Mouse (Mus musculus): Measurements from ENCODE around the gene Sun1.

Sun1 gene

DNA sequence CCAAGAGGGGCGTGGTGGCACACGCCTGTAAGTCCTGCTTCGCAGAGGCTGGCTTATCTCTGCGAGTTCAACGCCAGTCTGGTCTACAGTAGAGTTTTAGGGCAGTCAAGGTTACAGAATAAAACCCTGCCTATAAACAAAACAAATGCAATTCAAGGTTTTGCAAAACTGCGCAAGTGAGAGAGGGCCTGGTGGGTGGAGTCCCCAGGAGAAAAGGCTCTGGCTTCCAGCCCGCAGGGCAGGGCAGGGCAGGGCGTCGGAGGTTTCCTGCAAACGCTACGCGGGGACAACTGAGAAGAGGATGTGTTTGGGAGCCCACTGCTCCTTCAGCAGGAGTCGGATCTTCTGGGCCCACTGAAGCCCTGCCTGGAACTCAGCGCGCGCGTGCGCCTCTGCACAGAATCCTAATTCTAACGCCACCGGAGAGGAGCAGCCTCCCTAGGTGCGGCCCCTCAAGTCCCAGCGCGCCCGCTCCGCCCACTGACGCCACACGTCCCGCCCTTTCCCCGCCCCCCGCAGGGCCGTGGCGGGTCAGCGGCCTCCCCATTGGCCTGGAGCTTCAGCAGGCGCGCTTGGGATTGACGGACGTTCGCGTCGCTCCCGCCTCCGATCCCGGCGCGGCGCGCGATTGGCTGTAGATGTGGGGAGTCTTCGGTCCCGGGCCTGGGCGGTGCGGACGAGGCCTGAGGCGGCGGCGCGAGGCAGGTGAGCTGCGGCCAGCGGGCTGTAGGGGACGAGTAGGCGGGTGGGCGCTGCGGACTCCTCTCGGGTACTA, at the start of gene Sun1:
Gene Sun1 (plus strand): TSS at position 643 of the 775 bp plus-strand sequence.
- no peaks in the 10 kb centered on the region for H3K27me3 ChIP-seq (ENCODE audit: control insufficient read depth, insufficient read depth, low read length, poor library complexity, severe bottlenecking)
- DNase-seq (ENCODE audit: low read depth, low spot score) = peak; percentile 98
- H3K36me3 ChIP-seq (ENCODE audit: control insufficient read depth, insufficient read depth, low read length, poor library complexity, severe bottlenecking) = no peaks in the 10 kb centered on the region

DNA sequence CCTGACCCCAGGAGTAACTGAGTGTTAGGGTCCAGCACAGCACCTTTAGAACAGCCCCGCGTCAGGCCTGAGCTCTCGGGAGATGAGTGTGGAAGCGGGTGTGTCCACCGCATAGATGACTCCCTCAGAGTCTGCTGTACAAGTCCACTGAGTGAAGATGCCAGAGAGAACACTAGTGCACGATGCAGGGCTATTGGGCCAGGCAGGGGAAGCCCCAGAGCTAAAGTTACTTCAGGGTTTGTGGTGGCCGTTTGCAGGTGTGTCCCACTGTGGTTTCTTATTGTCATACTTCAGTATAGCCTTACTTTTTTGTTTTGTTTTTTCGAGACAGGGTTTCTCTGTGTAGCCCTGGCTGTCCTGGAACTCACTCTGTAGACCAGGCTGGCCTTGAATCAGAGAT, 39.5 kb upstream of the Sun1 start:
- peak; percentile 33 for DNase-seq (ENCODE audit: low read depth, low spot score)
- H3K27me3 ChIP-seq (ENCODE audit: control insufficient read depth, insufficient read depth, low read length, poor library complexity, severe bottlenecking) = no peaks in the 10 kb centered on the region
- no peaks in the 10 kb centered on the region; the same call in 1 of the 2 replicates for H3K36me3 ChIP-seq (ENCODE audit: control insufficient read depth, insufficient read depth, low read length, poor library complexity, severe bottlenecking)

DNA sequence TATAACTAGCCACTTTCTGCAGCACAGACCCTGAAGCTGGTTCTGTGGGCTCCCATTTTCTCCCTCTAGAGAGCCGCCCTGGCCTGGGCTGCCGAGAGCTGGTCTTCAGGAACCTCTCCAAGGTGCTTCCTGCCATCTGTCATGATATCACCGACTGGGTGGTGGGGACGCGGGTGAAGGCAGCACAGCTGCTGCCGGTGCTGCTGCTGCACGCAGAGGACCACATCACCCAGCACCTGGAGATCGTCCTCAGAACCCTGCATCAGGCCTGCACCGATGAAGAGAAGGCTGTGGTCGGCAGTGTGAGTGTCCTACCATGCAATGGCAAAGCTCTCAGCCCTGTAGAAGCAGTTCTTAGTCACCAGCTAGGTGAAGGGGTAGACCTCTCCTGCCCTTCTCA, 38.8 kb upstream of the Sun1 start:
- Histone ChIP-seq H3K36me3 (ENCODE audit: control insufficient read depth, insufficient read depth, low read length, poor library complexity, severe bottlenecking) (no peaks in the 10 kb centered on the region; the same call in 1 of the 2 replicates), H3K27me3 (ENCODE audit: control insufficient read depth, insufficient read depth, low read length, poor library complexity, severe bottlenecking) (no peaks in the 10 kb centered on the region)
- DNase-seq (ENCODE audit: low read depth, low spot score) = peak; percentile 19

DNA sequence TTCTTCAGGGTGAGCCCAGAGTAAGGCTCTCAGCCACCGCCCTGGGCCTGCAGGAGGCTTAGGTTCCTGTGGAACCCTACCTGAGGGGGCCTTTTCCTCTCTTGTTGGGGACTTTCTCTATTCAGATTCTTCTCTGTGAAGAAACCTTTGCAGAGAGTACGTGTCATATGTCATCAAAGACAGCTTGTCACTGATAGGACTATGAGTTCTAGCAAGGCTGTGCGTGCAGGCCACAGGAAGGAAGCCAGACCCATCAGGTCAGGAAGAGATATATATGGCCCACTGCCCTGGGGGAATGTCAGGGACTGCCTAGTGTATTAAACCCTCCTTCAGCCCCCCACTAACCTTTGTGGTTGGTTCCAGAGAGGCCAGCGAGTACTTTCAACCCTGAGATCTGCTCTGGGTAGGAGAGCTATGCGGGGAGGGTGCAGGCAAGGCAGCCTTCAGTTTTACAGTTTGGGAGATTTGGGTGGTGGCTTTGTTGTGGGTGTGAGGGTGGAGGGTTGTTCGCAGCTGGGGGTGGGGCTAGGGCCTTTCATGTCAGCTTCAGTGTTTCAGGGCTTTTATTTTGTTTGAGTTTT, 33.6 kb upstream of the Sun1 start:
- H3K36me3 ChIP-seq (ENCODE audit: control insufficient read depth, insufficient read depth, low read length, poor library complexity, severe bottlenecking) = no peaks in the 10 kb centered on the region
- DNase-seq (ENCODE audit: low read depth, low spot score) = peak; percentile 28
- no peaks in the 10 kb centered on the region for H3K27me3 ChIP-seq (ENCODE audit: control insufficient read depth, insufficient read depth, low read length, poor library complexity, severe bottlenecking)

DNA sequence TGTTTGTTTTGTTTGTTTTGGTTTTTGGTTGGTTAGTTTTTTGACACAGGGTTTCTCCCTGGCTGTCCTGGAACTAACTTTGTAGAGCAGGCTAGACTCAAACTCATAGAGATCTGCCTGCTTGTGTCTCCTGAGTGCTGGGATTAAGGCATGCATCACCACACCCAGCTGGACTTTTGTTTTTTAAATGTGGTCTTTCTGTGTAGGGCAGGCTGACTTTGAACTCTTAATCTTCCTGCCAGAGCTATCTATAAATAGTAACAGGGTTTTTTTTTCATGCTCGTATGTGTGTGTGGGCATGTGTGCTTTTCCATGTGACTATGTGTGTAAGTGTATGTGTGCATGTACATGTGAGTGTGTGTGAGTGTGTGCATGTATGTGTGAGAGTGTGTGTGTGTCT, 32.9 kb upstream of the Sun1 start:
- DNase-seq (ENCODE audit: low read depth, low spot score) = no peak
- no peaks in the 10 kb centered on the region for H3K27me3 ChIP-seq (ENCODE audit: control insufficient read depth, insufficient read depth, low read length, poor library complexity, severe bottlenecking)
- H3K36me3 ChIP-seq (ENCODE audit: control insufficient read depth, insufficient read depth, low read length, poor library complexity, severe bottlenecking) = no peaks in the 10 kb centered on the region

DNA sequence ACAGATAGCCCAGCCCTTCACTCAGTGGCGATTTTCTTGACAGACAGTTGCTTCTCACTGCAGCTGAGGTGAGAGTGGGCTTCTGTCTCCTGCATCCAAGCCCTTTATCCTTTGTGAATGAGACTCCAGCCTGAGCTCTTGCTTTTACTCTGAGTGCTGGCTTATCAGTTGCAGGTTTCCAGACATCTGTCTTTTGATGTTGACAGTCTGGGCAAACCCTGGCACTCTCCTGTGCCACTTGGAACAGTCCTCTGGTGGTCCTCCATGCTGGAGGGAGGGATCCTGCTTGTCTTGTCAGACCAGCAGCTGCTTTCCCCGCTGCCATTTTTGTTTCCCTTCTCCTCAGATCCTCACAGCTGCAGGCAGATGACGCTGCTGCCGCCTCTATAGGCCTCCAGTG, 28.5 kb upstream of the Sun1 start:
- Histone ChIP-seq H3K36me3 (ENCODE audit: control insufficient read depth, insufficient read depth, low read length, poor library complexity, severe bottlenecking) (no peaks in the 10 kb centered on the region; the same call in 1 of the 2 replicates), H3K27me3 (ENCODE audit: control insufficient read depth, insufficient read depth, low read length, poor library complexity, severe bottlenecking) (no peaks in the 10 kb centered on the region)
- DNase-seq (ENCODE audit: low read depth, low spot score) = no peak

DNA sequence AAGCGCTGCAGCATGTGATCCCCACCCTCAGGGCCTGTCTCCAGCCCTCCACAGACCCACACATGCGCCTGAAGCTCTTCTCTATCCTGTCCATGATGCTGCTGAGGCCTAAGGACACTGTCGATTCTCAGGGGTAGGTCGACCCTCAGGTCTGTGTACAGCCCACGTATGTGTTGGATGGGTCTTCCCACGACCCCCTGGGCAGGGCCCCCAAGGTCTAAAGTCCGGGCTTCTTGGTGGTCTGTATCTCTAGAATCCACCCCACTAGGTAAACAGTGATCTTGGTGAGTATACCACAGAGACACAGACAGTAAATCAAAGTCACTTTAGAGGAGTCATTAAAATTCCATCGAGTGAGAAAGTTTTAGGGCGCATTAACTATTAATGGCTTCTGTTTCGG, 26.3 kb upstream of the Sun1 start:
- Histone ChIP-seq H3K36me3 (ENCODE audit: control insufficient read depth, insufficient read depth, low read length, poor library complexity, severe bottlenecking) (no peaks in the 10 kb centered on the region; the same call in none of the 2 replicates), H3K27me3 (ENCODE audit: control insufficient read depth, insufficient read depth, low read length, poor library complexity, severe bottlenecking) (no peaks in the 10 kb centered on the region)
- DNase-seq (ENCODE audit: low read depth, low spot score) = no peak

DNA sequence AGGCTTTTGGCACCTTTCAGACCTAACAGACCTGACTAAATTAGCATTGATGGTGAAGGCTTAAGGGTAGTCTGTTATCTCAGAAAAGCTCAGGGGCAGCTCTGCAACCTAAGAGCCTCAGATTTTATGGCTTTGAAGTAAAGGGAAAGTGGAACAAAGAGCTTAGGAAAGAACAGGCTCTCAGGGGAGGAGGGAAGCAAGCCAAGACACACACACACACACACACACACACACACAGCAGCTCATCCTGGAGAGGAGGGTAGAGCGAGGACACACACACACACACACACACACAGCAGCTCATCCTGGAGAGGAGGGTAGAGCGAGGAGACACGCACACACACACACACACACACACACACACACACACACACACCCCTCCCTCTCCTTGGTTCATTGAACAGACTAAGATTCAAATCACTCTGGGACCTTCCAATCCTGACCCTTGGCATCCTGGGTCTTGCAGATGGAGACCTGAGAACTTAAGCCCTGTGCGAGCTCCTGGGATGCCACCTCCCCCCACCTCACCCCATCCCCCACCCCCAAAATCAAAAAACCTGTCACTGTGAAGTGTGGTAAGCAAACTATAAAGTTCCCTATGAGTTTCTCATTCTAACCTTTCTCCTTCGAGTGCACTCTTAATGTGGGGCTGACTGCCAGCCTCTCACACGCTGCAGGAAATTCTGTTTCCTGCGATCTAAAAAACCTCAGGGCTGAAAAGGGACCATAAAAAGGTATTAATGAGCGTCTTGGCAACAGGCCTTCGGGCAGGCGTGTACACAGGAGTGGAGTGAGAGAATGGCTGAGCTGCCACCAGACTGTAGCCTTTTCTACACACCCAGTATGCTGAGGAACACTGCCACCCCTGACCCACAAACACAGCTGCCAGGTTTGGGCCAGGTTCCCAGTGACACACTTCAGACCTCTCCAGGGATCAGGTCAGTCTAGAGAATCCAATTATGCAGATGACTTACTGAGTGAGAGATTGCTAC, 25.6 kb upstream of the Sun1 start:
- no peaks in the 10 kb centered on the region; the same call in none of the 2 replicates for H3K36me3 ChIP-seq (ENCODE audit: control insufficient read depth, insufficient read depth, low read length, poor library complexity, severe bottlenecking)
- H3K27me3 ChIP-seq (ENCODE audit: control insufficient read depth, insufficient read depth, low read length, poor library complexity, severe bottlenecking) = no peaks in the 10 kb centered on the region
- DNase-seq (ENCODE audit: low read depth, low spot score) = no peak

DNA sequence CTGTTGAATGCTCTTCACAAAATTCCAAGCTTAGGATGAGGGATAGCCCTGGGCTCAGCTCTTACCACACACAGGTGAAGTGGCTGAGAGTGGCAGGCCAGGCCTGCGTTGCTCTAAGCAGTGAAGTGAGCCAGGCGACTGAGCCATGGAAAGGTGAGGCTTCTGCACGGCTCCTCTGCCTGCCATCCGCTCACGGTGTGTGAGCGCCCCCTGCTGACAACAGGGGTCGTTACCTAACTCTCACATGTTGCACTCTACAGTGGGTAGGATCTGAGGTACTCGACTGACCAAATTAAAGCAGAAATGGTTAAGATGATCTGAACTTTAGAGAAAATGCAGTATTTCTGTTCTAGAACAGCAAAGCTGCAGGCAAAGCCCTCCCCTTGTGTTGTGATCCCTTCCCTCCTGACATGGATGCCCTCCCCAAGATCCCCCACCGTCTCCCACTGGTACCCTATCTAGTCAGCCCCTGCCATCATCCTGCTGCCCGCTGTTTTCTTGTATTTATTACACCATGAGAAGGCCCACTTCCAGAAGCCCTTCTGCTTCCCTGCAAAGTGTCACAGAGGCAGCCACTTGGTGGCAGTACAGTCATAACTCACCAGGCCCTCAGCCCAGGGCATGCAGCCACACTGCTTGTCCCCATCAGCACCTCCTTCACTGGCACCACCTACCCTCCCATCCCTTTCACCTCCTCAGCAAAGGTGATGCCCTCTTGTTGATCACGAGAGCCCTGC, 21.4 kb upstream of the Sun1 start:
- Histone ChIP-seq H3K36me3 (ENCODE audit: control insufficient read depth, insufficient read depth, low read length, poor library complexity, severe bottlenecking) (peaks cover 2% of the 10 kb centered on the region), H3K27me3 (ENCODE audit: control insufficient read depth, insufficient read depth, low read length, poor library complexity, severe bottlenecking) (no peaks in the 10 kb centered on the region)
- DNase-seq (ENCODE audit: low read depth, low spot score) = peak; percentile 90

DNA sequence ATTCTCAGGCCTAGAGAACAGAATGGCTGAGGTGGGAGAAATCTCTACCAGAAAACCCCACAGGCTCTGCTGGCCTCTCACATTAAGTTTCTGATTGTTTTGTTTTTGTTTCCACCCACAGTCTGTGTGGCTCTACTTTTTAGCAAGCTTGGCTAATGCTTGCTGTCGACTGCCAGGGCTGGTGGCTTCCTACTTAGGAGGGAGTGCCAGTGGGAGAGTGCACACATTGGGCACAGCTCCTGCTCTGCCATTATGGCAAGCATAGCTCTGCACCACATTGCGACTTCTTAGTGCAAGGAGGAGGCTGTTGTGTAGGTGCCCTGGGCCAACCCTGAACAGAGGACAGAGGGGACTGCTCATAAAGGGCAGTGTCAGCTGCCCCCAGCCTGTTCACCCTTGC, 17.3 kb upstream of the Sun1 start:
- DNase-seq (ENCODE audit: low read depth, low spot score) = no peak
- Histone ChIP-seq H3K36me3 (ENCODE audit: control insufficient read depth, insufficient read depth, low read length, poor library complexity, severe bottlenecking) (peaks cover 3% of the 10 kb centered on the region), H3K27me3 (ENCODE audit: control insufficient read depth, insufficient read depth, low read length, poor library complexity, severe bottlenecking) (no peaks in the 10 kb centered on the region)

DNA sequence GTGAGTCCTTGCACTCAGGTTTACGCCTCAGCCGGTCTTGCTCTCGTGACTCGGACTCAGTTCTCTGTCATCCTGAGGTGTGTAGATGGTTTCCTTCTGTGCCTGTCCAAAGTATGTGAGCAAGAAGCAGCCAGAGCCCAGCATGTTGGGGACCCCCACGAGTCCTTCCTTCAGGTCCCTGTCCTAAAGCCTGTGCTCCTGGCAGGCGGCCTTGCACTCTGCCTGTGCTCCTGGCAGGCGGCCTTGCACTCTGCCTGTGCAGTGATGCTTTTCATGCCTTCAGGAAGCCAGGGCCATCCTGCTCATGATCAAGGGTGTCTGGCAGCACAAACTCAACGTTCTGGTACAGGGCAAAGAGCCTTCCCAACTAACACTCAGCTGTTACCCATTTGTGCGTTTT, 16.8 kb upstream of the Sun1 start:
- no peak for DNase-seq (ENCODE audit: low read depth, low spot score)
- H3K27me3 ChIP-seq (ENCODE audit: control insufficient read depth, insufficient read depth, low read length, poor library complexity, severe bottlenecking) = no peaks in the 10 kb centered on the region
- H3K36me3 ChIP-seq (ENCODE audit: control insufficient read depth, insufficient read depth, low read length, poor library complexity, severe bottlenecking) = peaks cover 3% of the 10 kb centered on the region

DNA sequence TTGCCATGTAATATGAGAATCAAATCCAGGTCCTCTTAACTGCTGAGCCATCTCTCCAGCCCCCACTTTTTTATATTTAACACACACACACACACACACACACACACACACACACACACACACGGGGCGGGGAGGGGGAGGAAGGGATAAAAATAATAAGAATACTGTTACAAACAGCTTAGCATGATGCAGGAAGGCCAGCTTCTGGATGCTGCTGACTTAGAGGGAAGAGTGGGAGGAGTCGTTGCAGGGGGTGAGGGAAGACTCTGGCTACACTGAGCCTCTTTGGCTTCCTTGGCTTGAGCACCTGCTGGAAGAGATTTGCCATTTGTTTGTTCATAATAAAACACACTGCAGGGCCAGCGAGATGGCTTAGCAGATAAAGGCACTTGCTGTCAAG, 15.5 kb upstream of the Sun1 start:
- no peaks in the 10 kb centered on the region for H3K27me3 ChIP-seq (ENCODE audit: control insufficient read depth, insufficient read depth, low read length, poor library complexity, severe bottlenecking)
- DNase-seq (ENCODE audit: low read depth, low spot score) = no peak
- peaks cover 3% of the 10 kb centered on the region; the same call in 1 of the 2 replicates for H3K36me3 ChIP-seq (ENCODE audit: control insufficient read depth, insufficient read depth, low read length, poor library complexity, severe bottlenecking)

DNA sequence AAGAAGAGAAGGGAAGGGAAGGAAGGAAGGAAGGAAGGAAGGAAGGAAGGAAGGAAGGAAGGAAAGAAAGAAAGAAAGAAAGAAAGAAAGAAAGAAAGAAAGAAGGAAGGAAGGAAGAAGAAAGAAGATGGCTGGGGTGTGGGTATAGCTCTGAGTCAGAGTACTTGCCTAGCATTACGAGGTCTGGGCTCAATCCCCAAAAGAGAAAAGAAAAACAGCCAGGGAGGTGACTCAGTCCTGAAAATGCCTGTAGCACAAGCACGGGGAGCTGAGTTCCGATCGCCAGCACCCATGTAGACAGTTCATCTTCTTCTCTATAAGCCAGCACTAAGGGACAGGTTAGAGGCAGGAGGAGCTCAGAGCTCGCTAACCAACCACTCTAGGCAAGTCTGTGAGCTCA, 10.7 kb upstream of the Sun1 start:
- H3K36me3 ChIP-seq (ENCODE audit: control insufficient read depth, insufficient read depth, low read length, poor library complexity, severe bottlenecking) = 0 out of 2 replicates have a peak, but pooled peaks cover 2% of the 10 kb centered on the region
- DNase-seq (ENCODE audit: low read depth, low spot score) = no peak

DNA sequence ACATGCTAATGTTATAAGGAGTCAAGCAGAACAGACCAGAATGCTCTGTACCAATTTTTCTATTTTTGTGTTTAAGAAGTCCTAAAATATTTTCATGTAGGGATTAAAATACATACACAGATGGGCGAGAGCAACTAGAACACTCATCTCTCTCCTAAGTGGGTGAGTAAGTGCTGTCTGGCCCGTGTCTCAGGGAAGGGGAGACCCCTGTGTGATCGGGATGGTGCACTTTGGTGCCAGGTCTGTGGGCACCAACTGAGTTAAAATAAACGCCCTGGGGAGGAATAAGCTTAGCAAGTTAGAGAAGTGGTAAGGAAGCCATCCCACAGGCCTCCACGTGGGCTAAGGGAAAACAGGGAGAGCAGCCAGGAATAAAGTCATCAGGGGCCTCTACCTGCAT, 9.5 kb upstream of the Sun1 start:
- H3K36me3 ChIP-seq (ENCODE audit: control insufficient read depth, insufficient read depth, low read length, poor library complexity, severe bottlenecking) = 0 out of 2 replicates have a peak, but pooled peaks cover 2% of the 10 kb centered on the region
- no peaks in the 10 kb centered on the region for H3K27me3 ChIP-seq (ENCODE audit: control insufficient read depth, insufficient read depth, low read length, poor library complexity, severe bottlenecking)
- no peak for DNase-seq (ENCODE audit: low read depth, low spot score)

More for the DNA sequence above, 10.7 kb upstream of the Sun1 start:
- H3K27me3 ChIP-seq (ENCODE audit: control insufficient read depth, insufficient read depth, low read length, poor library complexity, severe bottlenecking) = no peaks in the 10 kb centered on the region
